Mouse (Mus musculus): ENCODE measurements around the gene Tyw1.

Gene Tyw1

DNA sequence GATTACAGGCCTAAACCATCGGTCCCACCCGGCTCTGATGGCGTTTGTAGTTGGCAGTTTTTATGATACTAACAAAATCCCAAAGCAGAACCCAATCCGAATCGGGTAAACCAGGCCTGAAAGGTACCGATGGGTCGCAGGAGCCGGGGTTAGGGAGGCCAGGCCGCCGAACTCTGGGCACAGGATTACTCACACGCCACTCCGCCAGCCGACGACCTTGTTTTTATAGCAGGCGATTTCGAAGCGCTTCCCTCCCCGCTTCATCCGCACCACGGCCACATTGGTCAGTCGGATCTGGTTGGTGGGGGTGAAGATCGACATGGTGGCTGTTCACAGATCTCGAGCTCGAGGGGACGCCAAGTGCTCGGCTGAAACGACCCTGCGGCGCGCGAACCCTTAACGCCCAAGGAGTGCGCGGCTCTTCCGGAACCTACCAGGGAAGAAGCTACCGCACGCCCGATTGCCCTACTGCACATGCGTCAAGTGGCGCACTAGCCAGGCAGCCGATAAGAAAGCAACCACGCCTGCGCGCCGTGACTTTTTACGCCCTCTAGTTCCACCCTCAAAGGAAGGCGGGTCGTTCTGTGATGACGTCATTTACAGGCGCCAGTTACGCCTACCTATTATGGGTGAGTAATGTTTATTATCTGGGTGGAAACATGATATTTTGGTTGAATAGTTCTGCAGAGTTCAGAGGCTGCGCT, at the start of gene Tyw1, which contains the start of gene Sbds:
Tyw1 (plus strand) TSS at position 603 of the 704 bp plus-strand sequence.
Sbds (minus strand) TSS at position 514 of the 704 bp plus-strand sequence.
- DNase-seq = peak; percentile 98 to 99

DNA sequence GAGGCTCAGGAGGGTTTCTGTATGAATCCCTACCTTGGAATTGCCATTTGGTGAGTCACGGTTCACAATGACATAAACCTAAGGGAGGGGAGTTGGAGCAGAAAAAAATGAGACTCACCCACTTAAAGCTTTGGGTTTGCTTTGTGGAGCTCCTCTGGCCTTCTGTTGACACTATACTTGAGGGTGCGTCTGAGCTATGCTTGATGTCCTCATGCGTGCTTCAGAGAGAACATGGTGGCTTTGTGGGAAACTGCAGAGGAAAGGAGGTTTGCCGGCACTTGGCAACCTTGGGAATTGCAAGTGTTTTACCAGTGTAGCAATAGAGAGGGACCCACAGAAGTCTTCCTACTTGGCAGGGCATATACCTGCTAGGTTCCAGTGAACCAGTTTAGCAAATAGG, 48.1 kb upstream of the Tyw1 start:
- no peak for DNase-seq

DNA sequence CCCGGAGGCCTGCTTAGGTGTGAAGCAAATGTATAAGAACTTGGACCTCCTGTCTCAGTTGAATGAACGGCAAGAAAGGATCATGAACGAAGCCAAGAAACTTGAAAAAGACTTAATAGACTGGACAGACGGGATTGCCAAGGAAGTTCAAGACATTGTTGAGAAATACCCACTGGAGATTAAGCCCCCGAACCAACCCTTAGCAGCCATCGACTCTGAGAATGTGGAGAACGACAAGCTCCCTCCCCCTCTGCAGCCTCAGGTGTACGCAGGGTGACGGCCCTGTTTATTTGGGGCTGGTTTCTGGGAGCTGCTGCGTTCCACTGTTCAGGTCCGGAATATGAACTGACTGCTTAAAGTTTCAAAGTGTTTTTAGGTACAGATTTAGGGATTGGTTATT, 42.5 kb upstream of the Tyw1 start:
- DNase-seq = no peak

DNA sequence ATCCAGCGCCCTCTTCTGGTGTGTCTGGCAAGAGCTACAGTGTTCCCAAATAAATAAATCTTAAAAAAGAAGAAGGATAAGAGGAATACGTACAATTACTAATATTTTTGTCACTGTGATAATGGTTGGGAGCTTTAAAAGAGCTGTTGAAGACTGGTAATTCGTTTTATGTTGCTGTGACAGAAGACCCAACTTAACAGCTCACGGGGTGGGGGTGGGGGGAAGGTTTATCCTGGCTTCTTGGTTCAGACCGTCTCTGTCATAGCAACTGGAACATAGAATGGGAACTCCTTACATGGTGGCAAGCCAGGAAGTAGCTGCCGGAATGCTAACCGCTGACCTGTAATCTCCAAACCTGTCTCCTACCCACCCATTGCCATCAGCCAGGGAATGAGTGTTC, 38.6 kb upstream of the Tyw1 start, which contains the start of gene Tmem248:
Tmem248 (plus strand) TSS at position 301 of the 400 bp plus-strand sequence.
- DNase-seq = no peak

DNA sequence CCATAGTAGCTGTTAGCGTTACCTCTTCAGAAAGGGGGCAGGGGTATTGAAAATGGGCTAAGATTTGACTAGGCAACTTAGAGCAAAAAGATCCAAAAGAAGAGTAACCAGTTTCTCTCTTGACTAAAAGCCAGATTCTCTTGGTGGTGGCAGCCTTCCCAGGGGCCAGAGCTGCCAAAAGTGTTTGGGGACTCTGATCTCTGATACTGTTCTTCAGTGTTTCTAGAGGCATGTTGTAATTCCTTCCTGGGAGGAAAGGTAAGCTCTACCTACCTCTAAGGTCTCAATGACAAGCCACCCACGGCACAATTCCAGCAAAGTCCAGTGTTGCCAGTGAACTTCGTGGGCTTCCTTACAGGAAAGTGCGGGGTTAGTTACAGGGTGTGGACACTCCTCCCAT, 38.0 kb upstream of the Tyw1 start:
- no peak for DNase-seq

DNA sequence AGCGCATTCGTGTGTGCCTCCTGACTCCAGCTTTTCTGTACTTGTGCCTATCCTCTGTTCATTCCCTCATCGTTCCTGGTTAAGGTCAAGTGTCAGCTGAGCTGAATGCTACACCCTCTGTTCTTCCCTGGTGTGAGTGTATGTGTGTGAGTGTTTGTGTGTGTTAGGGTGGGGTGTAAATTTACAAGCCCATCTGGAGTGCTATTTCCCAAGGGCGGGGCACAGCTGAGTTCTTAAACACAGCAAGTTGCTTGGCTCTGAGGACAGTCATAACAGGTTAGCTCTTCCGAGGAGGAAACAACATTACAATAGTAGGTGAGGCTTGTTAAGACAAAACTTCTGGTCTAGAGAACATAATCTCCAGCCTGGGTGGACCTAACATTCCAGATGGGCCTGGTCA, 37.1 kb upstream of the Tyw1 start:
- DNase-seq = no peak

DNA sequence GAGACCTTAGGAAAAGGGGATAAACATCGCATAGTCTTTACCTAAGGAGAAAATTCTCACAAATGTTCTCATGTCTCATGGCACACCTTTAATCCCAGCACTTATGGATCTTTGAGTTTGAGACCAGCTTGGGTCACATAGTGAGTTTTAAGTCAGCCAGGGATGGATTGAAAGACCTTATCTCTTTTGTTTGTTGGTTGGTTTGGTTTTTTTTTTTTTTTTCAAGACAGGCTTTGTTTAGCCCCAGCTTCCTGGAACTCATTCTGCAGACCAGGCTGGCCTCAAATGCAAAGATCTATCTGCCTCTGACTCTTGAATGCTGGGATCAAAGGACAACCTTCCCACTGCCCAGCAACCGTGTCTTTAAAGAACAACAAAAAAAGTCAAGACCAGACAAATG, 34.1 kb upstream of the Tyw1 start:
- no peak for DNase-seq

DNA sequence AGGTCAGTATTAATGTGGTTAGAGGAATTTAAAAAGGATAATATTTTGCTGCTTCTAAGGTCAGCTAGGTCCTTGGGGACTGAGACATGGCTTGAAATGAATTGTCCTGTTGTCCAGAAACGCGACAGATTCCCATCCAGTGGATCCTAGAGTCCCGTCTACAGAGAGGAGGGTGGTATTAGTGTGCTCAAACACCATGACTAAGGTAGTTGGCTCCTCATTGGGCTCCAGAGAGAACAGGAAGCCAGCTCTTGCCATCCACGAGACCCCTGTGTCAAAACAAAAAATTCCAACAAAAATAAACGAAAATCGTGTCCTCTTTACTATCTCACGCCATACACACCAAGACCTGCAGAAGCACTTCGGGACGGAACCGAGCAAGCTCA, 33.7 kb upstream of the Tyw1 start:
- DNase-seq = no peak

DNA sequence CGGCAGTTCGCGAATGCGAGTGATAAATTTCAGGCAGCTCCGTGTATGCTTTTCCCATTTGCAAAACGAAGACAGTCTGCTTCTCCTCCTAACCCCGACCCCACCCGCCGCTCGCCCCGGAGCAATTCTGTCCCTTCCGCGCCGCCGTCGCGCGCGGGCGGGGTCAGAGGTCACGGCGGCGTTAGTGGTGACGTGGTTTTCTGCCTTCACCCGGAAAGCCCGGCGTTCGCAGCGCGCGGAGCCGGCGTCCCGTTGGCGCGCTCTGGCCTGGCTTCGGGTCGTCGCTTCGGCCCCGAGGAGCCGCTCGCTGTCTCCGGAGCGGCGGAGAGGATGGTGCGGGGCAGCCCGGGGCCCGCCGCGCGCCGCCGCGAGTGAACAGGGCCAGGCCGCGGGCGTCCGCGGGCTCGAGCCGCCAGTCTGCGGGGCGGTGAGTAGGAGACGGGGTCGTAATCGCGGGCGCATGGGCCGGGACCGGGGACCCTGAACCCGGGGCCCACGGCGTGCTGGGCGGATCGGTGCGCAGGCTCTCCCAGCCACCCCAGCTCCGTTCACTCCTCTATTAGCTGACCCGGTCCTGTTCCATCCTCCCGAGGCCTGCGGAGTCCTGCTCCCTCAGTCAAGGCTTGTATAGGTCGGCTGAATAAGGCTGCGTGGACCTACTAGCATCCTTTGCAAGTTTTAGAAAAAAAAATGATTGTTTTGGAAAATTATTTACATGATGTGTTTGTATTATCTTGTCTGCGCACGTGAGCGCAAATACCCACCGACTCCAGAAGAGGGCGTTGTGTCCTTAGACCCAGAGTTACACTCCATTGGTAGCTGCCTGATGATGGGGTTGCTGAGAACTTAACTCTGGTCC, 33.0 kb upstream of the Tyw1 start:
- peak; percentile 95 to 96 for DNase-seq

DNA sequence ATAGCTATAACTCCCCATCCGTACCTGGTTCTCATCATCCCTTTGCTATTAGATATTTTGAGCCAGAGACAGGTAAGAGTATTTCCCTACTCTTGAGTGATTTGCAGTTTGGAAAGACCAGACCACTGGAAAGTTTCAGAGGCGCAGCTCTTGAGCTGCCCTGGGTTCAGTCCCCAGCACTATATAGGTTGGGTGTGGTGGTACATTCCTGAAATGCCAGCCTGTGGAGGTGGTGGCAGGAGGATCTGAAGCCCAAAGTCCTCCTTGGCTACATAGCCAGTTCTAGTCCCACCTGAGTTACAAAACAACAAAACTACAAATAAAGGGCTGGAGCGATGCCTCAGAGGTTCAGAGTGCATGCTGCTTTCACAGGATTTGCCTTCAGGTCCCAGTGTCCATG, 28.6 kb upstream of the Tyw1 start:
- no peak for DNase-seq

DNA sequence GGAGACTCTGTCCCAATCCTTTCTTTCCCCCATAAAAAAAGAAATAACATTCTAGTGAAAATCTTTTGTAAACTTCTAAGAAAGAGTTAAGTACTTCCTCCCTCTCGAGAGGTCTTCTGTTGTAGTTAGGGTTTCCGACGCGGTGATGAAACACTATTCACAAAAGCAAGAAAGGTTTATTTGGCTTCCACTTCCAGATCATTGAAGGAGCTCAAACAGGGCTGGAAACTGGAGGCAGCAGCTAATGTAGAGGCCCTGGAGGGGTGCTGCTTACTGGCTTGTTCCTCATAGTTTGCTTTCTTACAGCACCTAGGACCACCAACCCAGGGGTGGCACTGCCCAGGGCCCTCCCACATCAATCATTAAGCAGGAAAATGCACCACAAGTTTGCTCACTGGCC, 27.3 kb upstream of the Tyw1 start:
- DNase-seq = no peak

DNA sequence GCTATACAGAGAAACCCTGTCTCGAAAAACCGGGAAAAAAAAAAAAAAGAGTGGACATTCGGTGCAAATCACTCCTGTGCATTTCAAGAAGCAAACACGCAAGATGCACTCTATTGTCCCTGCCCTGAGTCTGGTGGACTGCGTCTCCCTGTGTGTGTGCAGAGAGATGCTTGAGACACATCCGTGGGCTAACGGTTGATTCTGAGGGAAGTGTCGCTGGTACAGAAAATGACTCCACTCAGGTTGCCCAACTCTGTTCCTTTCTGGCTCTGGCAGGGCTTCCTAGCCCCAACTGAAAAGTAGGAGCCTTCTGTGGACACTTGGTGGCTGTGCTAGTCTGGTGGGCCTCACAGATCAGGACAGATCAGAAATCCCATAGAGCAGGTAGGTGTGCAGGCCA, 19.1 kb upstream of the Tyw1 start:
- DNase-seq = no peak

DNA sequence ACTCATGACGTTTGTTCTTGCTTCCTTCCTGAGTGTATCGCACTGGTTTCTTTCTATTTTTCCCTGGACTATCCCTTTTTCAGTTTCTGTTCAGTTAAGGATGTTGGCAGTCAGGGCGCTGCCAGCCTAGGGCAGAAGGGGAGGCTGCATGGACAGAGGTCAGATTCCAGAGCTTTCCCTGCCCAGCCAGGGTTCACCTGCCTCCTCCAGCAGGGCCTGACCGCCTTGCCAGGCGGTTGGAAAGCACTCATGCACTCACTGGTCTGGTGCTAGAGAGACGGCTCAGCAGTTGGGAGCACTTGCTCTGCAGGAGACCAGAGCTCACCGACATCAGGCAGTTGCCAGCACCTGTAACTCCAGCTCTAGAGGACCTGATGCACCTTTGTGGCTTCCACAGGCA, 16.2 kb upstream of the Tyw1 start:
- peak in 1 of 2 experiments; percentile 50 for DNase-seq

DNA sequence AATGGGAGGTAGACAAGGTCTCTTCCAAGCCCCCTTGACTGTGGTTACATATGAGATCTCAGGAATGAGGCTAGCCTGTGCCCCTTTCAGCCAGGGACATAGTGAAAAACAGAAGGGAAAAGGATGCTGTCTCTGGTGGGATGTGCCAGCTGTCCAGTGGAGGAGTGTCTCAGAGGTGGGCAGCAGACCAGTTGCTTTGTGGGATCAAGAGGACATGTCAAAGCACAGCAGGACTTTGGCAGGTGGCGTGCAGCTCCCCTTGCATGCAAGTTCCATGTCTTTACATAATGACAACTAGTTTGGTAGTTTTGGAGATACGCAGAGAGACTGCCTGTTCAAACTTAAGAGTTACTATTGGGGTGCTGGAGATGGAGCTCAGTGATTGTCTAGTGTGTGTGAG, 15.6 kb upstream of the Tyw1 start:
- no peak for DNase-seq

DNA sequence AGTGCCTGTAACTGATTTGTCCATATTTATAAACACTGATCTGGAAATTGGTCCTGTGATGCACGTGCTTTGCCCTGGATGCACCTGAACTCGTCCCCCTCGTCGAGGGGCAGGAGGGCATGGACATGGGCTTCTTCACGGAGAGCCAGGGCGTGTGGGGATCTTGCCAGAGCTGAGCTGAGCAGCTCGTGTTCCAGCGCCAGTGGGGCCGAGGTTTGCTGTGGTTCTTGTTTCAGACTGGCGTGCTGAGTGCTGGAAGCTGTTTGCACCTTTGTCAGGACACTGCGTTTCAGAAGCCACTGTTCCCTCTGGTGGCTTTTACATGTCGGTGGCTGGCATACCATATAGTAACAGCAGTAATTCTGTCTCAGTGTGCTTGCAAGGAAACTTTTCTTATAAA, 14.0 kb upstream of the Tyw1 start:
- no peak for DNase-seq

DNA sequence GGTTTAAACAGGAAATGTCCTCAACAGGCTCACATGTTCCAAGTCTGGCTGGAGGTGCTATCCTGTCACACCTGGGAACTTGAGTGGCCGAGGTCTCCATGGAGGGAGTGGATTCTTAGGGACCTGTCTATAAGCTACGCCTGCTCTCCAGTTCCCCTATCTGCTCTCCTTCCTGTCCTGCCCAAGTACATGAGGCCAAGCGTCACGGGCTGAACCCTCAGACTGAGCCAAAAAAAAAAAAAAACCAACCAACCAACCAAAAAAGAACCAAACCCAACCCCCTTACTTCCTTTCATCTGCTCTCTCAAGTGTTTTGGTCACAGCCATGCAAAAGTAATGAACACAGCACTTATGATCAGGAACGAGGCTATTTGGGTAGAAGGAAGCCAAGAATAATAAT, 7.6 kb upstream of the Tyw1 start:
- DNase-seq = no peak

DNA sequence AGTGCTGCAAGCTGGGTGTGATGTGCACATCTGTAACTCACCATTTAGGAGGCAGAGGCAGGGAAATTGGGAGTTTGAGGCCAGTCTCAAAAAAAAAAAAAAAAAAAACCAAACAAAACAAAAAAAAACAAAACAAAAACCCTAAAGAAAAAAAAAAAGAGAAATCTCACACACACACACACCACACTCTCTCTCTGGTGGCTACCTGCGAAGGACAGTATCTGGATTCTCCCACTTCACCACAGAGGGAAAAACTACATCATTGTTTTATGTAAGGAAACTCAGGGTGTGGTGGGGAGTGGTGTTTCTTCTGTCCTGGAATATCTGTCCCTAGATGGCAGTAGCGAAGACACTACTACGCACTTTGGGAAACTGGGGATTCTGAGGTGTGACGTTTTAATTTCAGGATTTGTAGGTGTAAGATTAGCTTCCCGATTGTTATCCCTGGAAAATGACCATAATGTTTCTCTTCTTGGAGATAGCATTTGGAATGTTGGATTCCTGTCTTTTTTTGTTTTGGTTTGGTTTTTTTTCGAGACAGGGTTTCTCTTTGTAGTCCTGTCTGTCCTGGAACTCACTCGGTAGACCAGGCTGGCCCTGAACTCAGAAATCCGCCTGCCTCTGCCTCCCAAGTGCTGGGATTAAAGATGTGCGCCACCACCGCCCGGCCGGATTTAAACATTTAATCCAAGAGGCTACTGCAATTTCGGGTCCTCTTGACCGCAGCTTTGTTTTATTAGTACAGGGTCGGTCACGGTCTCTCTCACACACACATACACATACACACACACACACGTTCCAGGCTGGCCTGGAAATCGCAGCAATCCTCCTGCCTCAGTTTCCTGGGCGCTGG, 1.0 kb upstream of the Tyw1 start:
- no peak for DNase-seq

DNA sequence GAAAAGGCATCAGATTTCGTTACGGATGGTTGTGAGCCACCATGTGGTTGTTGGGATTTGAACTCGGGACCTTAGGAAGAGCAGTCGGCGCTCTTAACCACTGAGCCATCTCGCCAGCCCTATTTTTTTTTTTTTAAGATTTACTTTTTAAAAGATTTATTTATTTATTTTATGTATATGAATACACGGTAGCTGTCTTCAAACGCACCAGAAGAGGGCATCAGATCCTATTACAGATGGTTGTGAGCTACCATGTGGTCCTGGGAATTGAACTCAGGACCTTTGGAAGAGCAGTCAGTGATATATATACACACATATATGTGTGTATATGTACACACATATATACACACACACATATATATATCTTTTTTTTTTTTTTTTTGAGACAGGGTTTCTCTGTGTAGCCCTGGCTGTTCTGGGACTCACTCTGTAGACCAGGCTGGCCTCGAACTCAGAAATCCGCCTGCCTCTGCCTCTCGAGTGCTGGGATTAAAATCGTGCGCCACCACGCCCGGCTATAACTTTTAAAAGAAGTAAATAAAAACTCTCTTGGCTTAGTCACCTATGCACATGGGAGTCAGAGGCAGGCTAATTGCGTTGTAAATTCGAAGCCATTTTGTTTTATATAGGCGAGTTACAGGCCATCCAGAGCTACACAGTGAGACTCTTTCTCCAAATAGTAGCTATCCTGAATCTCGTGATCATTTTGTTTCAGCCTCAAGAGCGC, 543 bp downstream of the Tyw1 start:
- peak in 1 of 2 experiments; percentile 32 for DNase-seq

DNA sequence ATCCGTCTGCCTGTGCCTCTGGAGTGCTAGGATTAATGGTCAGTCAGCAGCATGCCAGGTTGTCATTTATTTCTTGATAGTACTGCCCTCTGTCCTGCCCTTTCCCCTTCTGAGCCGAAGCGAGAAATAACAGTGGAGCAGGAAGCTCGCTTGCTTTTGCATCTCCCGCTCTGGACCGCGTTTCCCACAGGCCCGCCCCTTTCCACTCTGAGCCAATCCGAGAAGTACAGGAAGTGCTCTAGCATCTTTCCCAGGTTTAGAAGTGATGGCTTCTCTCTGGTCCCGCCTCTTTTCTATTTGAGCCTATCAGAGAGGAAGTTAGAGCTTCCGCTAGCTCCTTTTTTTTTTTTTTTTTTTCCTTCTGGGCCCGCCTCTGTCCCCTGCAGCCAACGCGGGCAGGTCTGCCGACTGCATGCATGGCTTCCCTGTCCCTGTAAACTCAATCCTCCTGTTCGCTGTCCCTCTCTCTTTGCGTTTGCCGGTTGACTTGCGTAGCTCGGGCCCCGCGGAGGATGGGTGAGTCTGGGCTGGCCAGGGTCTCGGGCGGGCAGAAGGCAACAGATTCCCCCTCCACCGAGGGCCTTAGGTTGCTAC, 1.4 kb downstream of the Tyw1 start:
- peak; percentile 93 to 95 for DNase-seq

DNA sequence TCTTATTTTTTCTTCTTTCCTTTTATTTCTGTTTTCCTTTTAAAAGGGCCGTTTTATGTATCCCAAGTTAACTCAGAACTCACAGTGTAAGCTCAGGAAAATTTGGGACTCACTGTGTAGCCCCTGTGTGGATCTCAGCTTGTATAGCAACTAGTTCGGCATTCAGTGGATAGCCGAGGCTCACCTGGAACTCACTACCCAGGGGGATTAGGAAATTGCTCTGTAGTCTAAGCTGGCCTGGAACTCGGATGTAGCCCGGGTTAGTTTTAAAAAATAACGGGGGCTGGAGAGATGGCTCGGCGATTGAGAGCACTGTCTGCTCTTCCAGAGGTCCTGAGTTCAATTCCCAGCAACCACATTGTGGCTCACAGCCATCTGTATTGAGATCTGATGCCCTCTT, 1.9 kb downstream of the Tyw1 start:
- no peak for DNase-seq

DNA sequence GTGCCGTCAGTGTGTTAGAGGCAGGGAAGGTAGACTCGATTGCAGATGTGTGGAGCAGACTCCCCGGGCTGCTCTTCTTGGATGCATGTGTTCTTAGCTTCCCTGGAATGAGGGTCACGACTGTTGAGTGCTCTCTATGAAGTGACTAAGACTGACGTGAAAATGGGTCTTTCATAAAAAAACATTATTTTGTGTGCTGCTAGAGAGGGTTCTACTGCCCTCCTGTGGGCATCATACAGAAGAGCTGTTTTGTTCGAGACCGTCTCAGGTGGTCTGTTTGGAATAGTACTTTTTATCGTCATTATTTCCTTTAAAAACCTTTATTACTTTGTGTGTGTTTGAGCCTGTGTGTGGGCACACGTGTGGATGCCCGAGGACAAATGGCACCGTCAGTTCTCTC, 8.0 kb downstream of the Tyw1 start:
- DNase-seq = no peak

DNA sequence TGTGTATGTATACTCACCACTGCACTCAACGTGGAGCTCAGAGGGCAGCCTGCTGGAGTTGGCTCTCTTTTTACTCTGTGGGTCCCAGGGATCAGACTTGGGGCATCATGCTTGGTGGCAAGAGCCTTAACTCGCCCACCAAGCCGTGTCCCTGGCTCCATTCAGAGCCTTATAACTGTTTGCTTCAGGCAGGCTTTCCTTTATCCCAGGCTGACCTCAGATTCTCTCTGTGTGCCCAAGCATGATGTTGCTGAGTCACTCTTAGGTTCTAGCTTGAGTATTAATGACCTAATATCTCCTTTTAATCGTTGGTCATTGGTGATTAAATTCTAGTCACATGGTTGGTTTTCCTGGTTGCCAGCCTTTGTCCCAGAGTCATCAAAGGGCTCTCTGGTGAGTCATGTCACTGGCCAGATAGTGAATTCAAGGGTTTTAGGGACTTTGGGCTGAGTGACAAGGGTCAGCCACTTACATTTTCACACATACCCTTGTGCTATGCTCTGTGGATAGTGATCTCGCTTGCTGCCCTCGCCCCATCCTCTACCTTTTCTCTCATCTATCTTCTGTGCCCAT, 9.1 kb downstream of the Tyw1 start:
- DNase-seq = no peak

All from kidney, postnatal 4 days (tissue).